Mouse (Mus musculus): Measurements from ENCODE around the gene Armc3. TPM values are rescaled to one million over a fixed set of nuclear protein-coding genes. Genes with fewer than 3 reads are reported as not detected.

Gene Armc3
- polyA plus RNA-seq, 1 experiment from 2014 or later = 1.6 TPM

DNA sequence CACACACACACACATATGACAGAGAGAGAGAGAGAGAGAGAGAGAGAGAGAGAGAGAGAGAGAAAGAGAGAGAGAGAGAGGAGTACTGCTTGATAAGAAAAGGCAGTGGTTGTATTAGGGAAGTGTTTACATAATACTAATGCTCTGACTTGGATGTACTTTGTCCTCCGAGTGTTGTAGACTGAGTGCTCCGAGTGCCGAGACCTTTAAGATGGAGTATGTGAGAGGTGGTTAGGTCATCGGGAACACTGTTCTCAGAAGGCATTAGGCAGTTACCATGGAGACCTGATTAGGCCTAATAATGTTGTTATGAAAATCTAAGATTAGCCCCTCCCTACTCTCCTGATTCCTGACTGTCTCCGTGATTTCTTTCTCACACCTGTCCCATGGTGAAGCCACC, 151.1 kb downstream of the Armc3 start:
- DNase-seq (no peak), ATAC-seq (ENCODE audit: low FRiP score, low TSS enrichment) (no peak)
- no peaks in the 10 kb centered on the region for H3K4me1 ChIP-seq (ENCODE audit: control insufficient read depth, insufficient read depth, low read length)
- H3K4me3 ChIP-seq (replicated peaks; ENCODE audit: low read depth, low read length) = no peak overlapping the region
- H3K27ac ChIP-seq (replicated peaks; ENCODE audit: low read depth, low read length) = no peak overlapping the region
- no peaks in the 10 kb centered on the region for H3K27me3 ChIP-seq (ENCODE audit: control insufficient read depth, insufficient read depth, low read length)
- H3K9ac ChIP-seq (replicated peaks; ENCODE audit: low read length) = no peak overlapping the region
- H3K36me3 ChIP-seq (ENCODE audit: control insufficient read depth, insufficient read depth, low read length) = no peaks in the 10 kb centered on the region
- 77% methylated on average over 5 of the region's 5 CpGs for WGBS
- no peak overlapping the region for H3K4me2 ChIP-seq (ENCODE audit: low read length)
- H3K9me3 ChIP-seq (ENCODE audit: control insufficient read depth, low read length) = no peaks in the 10 kb centered on the region

DNA sequence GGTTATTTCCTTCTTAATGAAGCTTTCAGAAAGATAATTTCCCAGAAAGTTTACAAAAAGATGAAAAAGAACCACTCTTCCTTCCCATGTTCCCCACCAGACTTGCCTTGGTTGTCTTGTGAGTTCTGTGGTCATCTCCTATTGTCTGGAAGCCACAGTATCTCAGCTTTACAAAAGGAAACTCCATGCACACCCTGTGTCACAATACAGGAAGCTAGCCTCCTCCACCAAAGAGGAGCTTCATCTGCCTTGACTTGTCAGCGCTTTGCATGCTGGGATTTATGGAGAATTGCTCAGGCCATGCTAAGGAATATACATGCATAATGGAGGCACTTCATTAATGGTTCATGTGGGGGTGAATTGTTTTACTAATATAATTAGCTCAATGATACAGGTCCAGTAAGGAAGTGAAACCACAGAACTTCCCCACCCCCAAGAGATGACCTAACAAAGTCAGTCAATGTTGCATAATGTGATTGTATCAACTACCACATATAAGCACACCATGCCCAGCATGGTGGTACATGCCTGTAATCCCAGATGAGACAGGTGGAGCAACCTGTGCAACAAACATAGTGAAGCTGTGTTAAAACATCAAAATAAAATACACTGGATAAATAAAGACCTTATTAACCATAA, 152.6 kb downstream of the Armc3 start:
- no peaks in the 10 kb centered on the region for H3K9me3 ChIP-seq (ENCODE audit: control insufficient read depth, low read length)
- H3K4me1 ChIP-seq (ENCODE audit: control insufficient read depth, insufficient read depth, low read length) = no peaks in the 10 kb centered on the region
- DNase-seq (no peak), ATAC-seq (ENCODE audit: low FRiP score, low TSS enrichment) (no peak)
- H3K27ac ChIP-seq (replicated peaks; ENCODE audit: low read depth, low read length) = no peak overlapping the region
- H3K4me3 ChIP-seq (replicated peaks; ENCODE audit: low read depth, low read length) = no peak overlapping the region
- H3K27me3 ChIP-seq (ENCODE audit: control insufficient read depth, insufficient read depth, low read length) = no peaks in the 10 kb centered on the region
- 92% methylated on average over 1 of the region's 1 CpGs for WGBS
- H3K9ac ChIP-seq (replicated peaks; ENCODE audit: low read length) = no peak overlapping the region
- H3K36me3 ChIP-seq (ENCODE audit: control insufficient read depth, insufficient read depth, low read length) = no peaks in the 10 kb centered on the region
- H3K4me2 ChIP-seq (ENCODE audit: low read length) = no peak overlapping the region

DNA sequence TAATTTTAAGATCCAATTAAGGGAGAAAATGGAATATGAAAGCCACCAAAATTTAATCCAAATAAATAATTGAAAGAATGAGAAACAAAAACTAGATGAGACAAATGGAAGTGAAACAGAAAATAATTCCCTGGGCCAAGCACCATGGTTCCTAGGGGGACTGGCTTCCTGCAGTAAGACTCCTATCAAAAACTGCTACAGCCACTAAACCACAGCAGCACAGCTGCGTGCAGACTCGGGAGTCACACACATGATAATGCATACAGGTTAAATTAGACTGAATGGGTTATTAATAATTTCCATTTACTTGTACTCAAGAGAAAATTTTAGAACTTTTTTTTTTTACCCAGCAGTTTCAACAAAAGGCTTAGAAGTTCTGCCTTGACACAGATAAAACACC, 154.1 kb downstream of the Armc3 start:
- Histone ChIP-seq H3K9me3 (ENCODE audit: control insufficient read depth, low read length) (no peaks in the 10 kb centered on the region), H3K4me2 (ENCODE audit: low read length) (no peak overlapping the region), H3K4me1 (ENCODE audit: control insufficient read depth, insufficient read depth, low read length) (no peaks in the 10 kb centered on the region), H3K36me3 (ENCODE audit: control insufficient read depth, insufficient read depth, low read length) (no peaks in the 10 kb centered on the region), H3K27me3 (ENCODE audit: control insufficient read depth, insufficient read depth, low read length) (no peaks in the 10 kb centered on the region), H3K4me3 (replicated peaks; ENCODE audit: low read depth, low read length) (no peak overlapping the region), H3K27ac (replicated peaks; ENCODE audit: low read depth, low read length) (no peak overlapping the region), H3K9ac (replicated peaks; ENCODE audit: low read length) (no peak overlapping the region)
- WGBS = 93% methylated on average over 2 of the region's 2 CpGs
- ATAC-seq (ENCODE audit: low FRiP score, low TSS enrichment) (no peak), DNase-seq (no peak)

Other genes starting within 250 kb of the Armc3 start
- gene Pip4k2a, start 201.2 kb upstream of the Armc3 start, polyA plus RNA-seq (2014; fragmentation: Nextera tagmentation; extraction: Ambion mirVana) = 10.3 and 11.8 TPM in 2 replicates
- gene 4930426L09Rik, start 201.0 kb upstream of the Armc3 start, polyA plus RNA-seq (2014; fragmentation: Nextera tagmentation; extraction: Ambion mirVana) = 0.47 and 0.49 TPM in 2 replicates
- gene Msrb2, start 172.1 kb downstream of the Armc3 start, polyA plus RNA-seq (2014; fragmentation: Nextera tagmentation; extraction: Ambion mirVana) = 5.8 and 5.9 TPM in 2 replicates
- gene Ptf1a, start 246.4 kb downstream of the Armc3 start, polyA plus RNA-seq (2014; fragmentation: Nextera tagmentation; extraction: Ambion mirVana) = 0.64 and 2.1 TPM in 2 replicates